Mouse (Mus musculus) cerebellum, adult 11 months (tissue): Measurements from ENCODE around the gene Mbnl2.

Experiments used
- DNase-seq: peaks from one replicate; pipeline ENCODE4 v3.0.0; 2022

Gene Mbnl2

GRCm38 (mm10) chr14:120275246-120276238 is at the start of gene Mbnl2:
TSS of gene Mbnl2 (plus strand) at chr14:120275669.
- DNase-seq: peak; percentile 94

GRCm38 (mm10) chr14:120232076-120232496 is 43.4 kb upstream of the Mbnl2 start:
- no peak for DNase-seq

DNA sequence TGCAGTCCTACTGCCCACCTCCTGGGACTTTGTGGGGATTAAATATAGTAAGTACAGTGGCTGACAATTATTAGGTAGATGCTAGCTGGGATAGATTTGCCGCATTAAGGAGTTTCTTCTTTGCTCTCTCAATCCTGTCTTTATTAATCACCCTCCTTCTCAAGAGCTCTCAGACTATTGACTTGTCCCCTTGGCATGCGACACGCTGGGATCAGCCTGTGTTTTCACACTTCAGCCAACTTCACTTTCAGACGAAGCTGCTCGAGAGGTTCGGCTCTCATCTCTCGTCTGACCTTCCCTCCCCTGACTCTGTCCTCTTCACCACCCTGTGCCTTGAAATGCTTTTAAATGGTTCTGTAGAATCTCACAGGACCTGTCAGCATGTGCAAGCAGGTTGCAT is 39.9 kb upstream of the Mbnl2 start:
- DNase-seq: no peak

DNA sequence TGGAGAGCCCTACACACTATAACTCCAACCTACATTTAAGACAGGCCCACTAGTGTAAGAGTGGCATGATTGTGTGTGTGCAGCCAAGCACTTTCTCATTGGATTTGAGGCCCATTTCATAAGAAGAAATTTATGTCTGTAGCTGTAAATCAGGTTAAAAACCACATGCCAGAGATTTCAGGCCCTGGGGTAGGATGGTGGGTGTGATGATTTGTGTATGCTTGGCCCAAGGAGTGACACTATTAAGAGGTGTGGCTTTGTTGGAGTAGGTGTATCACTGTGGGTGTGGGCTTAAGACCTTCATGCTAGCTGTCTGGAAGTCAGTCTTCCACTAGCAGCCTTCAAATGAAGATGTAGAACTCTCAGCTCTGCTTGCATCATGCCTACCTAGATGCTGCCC is 37.0 kb upstream of the Mbnl2 start:
- DNase-seq: no peak

GRCm38 (mm10) chr14:120240209-120240608 is 35.3 kb upstream of the Mbnl2 start:
- DNase-seq: no peak

- no peak for DNase-seq
Measured at GRCm38 (mm10) chr14:120242711-120243110, 32.8 kb upstream of the Mbnl2 start.

DNA sequence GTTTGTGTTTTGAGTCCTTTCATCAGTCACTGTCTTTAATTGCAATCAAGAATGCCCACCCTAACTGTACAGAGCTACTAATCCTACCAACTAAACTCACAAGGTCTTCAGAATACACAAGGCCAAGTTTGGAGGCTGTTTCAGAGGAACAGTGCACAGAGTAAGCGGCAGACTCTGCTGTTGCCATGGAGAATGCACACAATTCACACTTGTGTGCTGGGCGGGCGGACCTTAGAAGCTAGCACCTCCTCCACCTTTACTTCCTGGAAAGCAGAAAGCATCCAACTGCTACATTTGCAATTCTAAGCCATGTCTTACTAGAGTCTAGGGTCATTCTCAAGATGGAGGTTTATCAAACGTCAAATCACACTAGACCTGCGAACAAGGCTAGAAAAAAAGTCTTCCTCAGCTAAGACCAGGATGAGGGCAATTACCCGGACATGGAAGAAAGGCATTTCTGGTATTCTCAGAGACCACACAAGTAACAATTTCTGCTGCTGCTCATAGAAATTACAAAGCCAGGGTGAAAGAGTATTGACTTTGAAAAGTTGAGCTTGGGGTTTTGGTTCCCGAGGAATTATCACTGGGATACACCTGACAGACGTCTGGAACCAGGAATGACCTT is 30.3 kb upstream of the Mbnl2 start:
- no peak for DNase-seq

DNA sequence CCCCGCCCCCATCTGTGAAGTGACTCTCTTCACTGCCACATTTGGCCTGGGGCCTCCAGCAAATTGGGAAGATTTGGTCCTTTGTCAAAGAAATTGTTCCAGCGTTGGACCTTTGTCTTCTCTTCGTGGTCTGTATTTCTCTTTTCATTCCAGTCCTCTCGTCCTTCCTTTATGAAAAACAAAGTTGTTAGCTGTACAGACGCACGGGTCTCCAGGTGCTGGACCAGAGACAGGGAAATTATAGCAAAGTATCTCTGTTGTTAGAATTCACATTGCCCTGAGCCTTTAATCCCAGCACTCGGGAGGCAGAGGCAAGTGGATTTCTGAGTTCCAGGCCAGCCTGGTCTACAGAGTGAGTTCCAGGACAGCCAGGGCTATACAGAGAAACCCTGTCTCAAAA is 22.1 kb upstream of the Mbnl2 start:
- DNase-seq: no peak

- DNase-seq: no peak
Measured at GRCm38 (mm10) chr14:120256146-120256545, 19.3 kb upstream of the Mbnl2 start.

DNA sequence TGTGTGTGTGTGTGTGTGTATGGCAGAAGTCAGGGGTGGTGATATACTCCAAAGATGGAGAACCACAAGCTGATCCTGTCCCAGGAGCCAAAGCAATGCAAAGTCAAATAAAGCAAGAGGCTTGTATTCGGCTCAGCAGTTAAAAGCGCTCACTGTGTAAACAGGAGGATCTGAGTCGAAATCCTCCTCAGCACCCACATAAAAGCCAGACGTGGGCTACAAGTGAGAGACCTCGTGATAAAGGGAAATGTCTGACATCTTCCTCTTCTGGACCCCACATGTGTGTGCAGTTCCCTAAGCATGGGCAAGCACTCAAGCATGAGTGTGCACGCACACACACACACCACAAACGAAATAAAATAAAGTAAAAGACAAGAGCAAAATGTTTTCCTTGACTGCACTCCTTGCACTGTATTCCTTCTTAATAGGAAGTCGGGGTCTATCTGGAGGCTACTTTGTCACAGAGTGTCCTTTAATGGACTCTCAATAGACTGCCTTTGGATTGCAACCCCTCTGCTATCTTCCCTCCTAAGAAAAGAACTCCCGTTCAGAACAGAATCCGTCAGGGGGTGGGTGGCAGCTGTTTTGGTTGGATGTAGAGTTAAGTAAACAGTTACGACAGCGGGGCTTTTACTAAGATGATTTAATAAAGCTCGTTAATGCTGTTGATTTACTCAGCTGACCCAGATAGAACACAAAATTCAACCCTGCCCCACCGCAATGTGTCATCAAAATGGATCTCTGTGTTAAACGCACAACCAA is 18.7 kb upstream of the Mbnl2 start:
- DNase-seq: no peak

- no peak for DNase-seq
Measured at GRCm38 (mm10) chr14:120257483-120257882, 18.0 kb upstream of the Mbnl2 start.

DNA sequence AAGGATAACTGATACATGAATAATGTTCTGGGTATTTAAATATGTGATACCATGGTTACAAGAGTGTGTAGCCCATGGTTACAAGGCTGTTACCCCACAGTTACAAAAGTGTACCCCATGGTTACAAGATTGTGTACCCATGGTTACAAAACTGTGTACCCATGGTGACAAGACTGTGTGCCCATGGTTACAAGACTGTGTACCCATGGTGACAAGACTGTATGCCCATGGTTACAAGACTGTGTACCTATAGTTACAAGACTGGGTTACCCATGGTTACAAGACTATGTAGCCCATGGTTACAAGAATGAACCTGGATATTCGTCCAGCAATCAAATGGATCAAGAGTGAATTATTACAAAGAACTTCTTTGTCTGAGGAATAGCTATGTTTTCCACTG is 16.0 kb upstream of the Mbnl2 start:
- DNase-seq: no peak

DNA sequence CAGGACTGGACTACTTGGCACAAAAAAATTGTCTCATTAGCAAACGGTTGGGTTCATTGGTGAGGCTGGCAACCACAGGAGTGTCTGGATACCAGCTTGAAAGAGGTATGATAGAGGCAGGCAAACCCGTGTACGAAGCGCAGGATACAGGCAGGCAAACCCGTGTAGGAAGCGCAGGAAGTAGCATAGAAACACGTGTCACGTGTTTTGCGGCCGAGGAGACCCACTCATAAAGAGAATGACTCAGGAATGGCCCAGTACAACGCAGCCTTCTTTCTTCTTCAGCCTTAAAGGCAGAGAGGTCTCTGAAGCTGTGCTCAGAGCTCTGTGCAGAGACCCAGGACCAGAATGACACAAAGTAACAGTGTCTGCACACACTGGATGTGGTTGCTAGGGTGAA is 13.9 kb upstream of the Mbnl2 start:
- DNase-seq: no peak

DNA sequence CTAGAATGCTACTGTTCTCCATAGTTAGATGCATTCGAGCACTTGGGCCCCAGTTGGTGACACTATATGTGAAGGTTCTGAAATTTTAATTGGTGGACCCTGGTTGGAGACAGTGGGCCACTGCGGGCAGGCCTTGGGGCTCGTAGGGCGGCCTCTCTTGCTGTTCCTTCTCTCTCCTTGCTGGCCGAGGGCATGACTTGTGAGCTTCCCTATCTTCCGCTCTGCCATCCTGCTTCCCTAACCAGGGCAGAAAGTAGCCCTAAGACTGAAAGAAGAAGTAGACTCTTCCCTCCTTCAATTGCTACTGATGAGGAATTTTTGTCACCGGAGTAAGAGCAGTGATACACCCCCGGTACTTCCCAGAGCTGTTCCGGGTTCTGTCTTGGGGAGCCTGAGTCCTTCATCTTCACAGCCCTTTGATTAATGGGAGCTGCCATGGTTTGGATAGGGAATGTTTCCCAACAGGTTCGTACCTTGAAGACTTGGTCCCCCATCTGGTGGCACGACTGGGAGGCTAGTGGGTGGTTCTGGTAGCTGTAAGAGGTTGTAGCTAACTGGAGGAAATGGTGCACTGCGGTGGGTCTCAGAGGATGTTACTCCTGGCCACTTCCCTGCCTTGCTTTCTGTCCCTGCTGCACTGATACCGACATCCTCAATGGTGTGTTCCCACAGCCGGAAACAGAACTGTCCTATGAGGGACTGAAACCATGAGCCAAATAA is 12.6 kb upstream of the Mbnl2 start:
- no peak for DNase-seq

DNA sequence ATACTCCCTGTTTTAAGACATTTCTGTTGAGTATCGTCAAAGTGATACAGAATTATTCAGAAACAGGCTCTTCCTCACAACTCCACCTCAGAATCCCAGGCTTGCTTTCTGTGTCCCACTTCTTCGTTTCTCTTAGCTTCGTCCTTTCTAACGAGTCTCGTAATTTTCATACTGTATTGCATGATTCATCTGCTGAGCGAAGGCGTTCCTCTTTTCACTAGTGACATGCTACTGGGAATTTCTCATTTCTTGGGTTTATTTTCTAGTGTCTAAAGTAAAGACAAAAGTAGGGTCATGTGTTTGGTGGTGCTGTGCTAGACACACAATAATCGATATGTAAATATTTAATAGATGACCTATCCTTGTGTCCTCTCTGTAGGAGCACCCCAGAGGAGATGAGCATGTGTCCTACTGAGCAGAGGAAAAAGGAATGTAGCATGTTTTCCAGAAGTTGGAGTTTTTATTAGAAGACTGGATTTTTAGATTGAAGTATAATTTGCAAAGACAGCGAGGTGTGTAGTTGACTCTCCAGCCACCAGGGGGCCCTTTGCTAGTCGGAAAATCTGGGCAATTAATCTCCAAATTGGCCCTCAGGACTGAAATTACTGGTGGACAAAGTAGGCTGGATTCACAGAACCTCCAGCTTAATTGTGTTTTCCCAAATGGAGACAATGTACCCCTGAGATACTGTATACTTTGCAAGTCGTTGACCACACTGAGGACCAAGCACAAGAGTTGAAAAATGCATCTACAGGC is 11.9 kb upstream of the Mbnl2 start:
- DNase-seq: peak; percentile 59

DNA sequence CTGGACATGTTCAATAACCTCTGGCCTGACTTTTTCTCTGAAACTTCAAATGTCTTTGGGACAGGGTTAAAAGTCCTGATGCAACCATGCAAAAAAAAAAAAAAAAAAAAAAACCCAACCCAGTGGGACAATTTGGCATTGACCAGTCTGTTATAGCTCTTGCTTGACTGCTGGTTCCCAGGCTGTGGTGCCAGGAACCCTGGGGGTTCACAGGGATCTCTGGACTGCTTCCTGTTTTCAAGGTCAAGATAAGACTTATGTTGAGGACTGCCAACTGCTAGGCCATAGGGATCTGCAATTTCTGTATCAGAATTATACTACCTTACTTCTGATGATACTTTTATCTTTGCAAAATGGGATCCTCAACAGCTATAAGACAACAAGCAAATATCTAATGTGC is 9.6 kb upstream of the Mbnl2 start:
- no peak for DNase-seq

DNA sequence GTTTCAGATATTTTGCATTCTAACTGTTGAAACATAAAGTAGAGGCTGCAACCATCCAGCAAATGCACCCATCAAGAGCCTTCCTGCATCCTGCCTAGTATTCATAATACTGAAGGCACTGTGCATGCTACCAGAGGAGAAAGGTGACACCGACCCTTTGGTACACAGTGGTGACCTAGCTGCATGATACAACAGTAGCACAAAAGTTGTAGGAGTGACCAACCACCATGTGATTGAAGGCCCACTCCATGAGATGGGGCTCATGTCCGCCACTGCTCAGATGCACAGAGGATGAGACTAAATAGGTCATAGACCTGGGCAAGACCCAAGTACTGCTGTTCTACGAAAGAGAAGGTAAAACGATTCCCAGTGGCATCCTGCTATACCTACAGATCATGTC is 8.3 kb upstream of the Mbnl2 start:
- no peak for DNase-seq

DNA sequence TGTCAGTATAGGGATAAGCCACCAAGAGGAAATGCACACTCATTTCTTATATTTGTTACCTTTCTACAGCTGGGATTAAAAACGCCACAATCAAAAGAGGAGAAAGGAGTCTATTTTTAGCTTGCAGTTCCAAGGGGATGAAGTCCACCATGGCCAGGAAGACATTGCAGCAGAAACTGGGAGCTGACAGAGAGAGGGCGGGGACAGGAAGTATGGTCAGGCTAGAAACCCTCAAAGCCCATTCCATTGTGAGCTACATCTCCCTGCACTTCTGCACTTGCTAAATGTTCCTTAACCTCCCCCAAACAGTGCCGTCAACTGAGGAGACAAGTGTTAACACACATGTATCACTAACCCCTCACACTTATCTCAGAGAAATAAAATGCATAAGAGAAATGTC is 5.4 kb upstream of the Mbnl2 start:
- no peak for DNase-seq

- DNase-seq: no peak
Measured at GRCm38 (mm10) chr14:120270633-120271032, 4.8 kb upstream of the Mbnl2 start.

GRCm38 (mm10) chr14:120271096-120271495 is 4.4 kb upstream of the Mbnl2 start:
- DNase-seq: no peak

GRCm38 (mm10) chr14:120273766-120274165 is 1.7 kb upstream of the Mbnl2 start:
- no peak for DNase-seq

DNA sequence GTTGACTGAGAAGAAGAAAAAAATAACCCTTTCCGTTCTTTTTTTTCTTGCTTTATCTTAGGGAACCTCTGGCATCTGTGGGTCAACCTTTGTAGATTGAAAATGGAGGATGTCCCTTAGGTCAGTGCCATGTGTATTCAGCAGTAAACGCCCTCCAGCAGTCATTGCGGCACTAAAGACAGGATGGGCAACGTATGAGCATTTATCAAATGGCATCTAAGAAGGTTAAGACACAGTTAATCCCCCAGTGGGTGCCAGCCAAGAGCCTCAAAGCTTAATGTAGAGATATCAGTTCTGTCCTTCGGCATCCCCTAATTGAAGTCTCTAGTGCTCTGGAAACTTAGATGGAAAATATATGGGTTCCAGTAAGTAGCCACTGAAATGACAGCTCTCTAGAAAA is 723 bp upstream of the Mbnl2 start:
- no peak for DNase-seq
